Mouse (Mus musculus): Measurements from ENCODE around the gene Olfr1076. TPM values are rescaled to one million over a fixed set of nuclear protein-coding genes. Genes with fewer than 3 reads are reported as not detected.
"Not testable (repeated sequence)": the region's sequence is repeated elsewhere in the genome, so short reads cannot be mapped to it uniquely, and the experiment has no call there.

The Olfr1076 gene
- polyA plus RNA-seq (2015; fragmentation: Nextera tagmentation; extraction: Ambion mirVana): not detected in 2 replicates

GRCm38 (mm10) chr2:86508161-86508560, at the start of gene Olfr1076:
TSS of gene Olfr1076 (plus strand) at chr2:86508461.
- 88% methylated on average over 1 of the region's 1 CpGs for WGBS
- no peak for ATAC-seq (ENCODE audit: low FRiP score)
- H3K4me3 ChIP-seq: no peak within 1 kb of the TSS
- no peak within 1 kb of the TSS for H3K9ac ChIP-seq
- H3K9me3 ChIP-seq: no peaks in the 10 kb centered on the region
- H3K4me1 ChIP-seq (replicated peaks): no peaks in the 10 kb centered on the region
- no peak within 1 kb of the TSS for H3K27ac ChIP-seq
- no peak within 1 kb of the TSS for H3K4me2 ChIP-seq
- H3K36me3 ChIP-seq: no peaks in the 10 kb centered on the region
- H3K27me3 ChIP-seq: no peaks in the 10 kb centered on the region

GRCm38 (mm10) chr2:86460434-86460833, 47.8 kb upstream of the Olfr1076 start:
- Histone ChIP-seq H3K4me1 (replicated peaks) (no peaks in the 10 kb centered on the region), H3K4me3 (no peak overlapping the region), H3K4me2 (no peak overlapping the region), H3K9ac (no peak overlapping the region), H3K27ac (no peak overlapping the region), H3K9me3 (no peaks in the 10 kb centered on the region), H3K27me3 (no peaks in the 10 kb centered on the region), H3K36me3 (no peaks in the 10 kb centered on the region)
- 87% methylated on average over 1 of the region's 1 CpGs for WGBS
- ATAC-seq (ENCODE audit: low FRiP score): no peak

- H3K4me3 ChIP-seq: no peak overlapping the region
- ATAC-seq (ENCODE audit: low FRiP score): peak; percentile 71; the same call in 1 of the 2 replicates
- H3K4me1 ChIP-seq (replicated peaks): no peaks in the 10 kb centered on the region
- H3K9ac ChIP-seq: no peak overlapping the region
- H3K27ac ChIP-seq: no peak overlapping the region
- 41% methylated on average over 10 of the region's 10 CpGs for WGBS
- no peaks in the 10 kb centered on the region for H3K9me3 ChIP-seq
- no peak overlapping the region for H3K4me2 ChIP-seq
- H3K27me3 ChIP-seq: no peaks in the 10 kb centered on the region
- no peaks in the 10 kb centered on the region for H3K36me3 ChIP-seq
Observed at GRCm38 (mm10) chr2:86464442-86465109, 43.7 kb upstream of the Olfr1076 start.

GRCm38 (mm10) chr2:86487286-86487685, 21.0 kb upstream of the Olfr1076 start, which contains the start of gene Olfr228:
TSS of gene Olfr228 (minus strand) at chr2:86487386.
- H3K9ac ChIP-seq: no peak within 1 kb of the TSS
- no peak within 1 kb of the TSS for H3K4me2 ChIP-seq
- no peaks in the 10 kb centered on the region for H3K36me3 ChIP-seq
- no peaks in the 10 kb centered on the region for H3K27me3 ChIP-seq
- no peaks in the 10 kb centered on the region for H3K4me1 ChIP-seq (replicated peaks)
- ATAC-seq (ENCODE audit: low FRiP score): no peak
- no peak within 1 kb of the TSS for H3K4me3 ChIP-seq
- WGBS: 43% methylated on average over 1 of the region's 1 CpGs
- H3K27ac ChIP-seq: no peak within 1 kb of the TSS
- H3K9me3 ChIP-seq: no peaks in the 10 kb centered on the region

GRCm38 (mm10) chr2:86530991-86531390, 22.7 kb downstream of the Olfr1076 start:
- Histone ChIP-seq H3K4me3 (no peak overlapping the region), H3K9me3 (no peaks in the 10 kb centered on the region), H3K27me3 (no peaks in the 10 kb centered on the region), H3K4me1 (replicated peaks) (no peaks in the 10 kb centered on the region), H3K4me2 (no peak overlapping the region), H3K36me3 (no peaks in the 10 kb centered on the region), H3K27ac (no peak overlapping the region), H3K9ac (no peak overlapping the region)
- no peak for ATAC-seq (ENCODE audit: low FRiP score)
- WGBS: 91% methylated on average over 1 of the region's 1 CpGs

- Histone ChIP-seq H3K4me1 (replicated peaks) (no peaks in the 10 kb centered on the region), H3K4me2 (no peak within 1 kb of the TSS), H3K4me3 (no peak within 1 kb of the TSS), H3K27me3 (no peaks in the 10 kb centered on the region), H3K36me3 (no peaks in the 10 kb centered on the region), H3K9ac (no peak within 1 kb of the TSS), H3K27ac (no peak within 1 kb of the TSS), H3K9me3 (no peaks in the 10 kb centered on the region)
- 76% methylated on average over 1 of the region's 1 CpGs for WGBS
- no peak for ATAC-seq (ENCODE audit: low FRiP score)
Observed at GRCm38 (mm10) chr2:86542380-86542779, 34.1 kb downstream of the Olfr1076 start, which contains the start of gene Olfr1079. TSS of gene Olfr1079 (minus strand) at chr2:86542480.

GRCm38 (mm10) chr2:86558135-86558534, 49.9 kb downstream of the Olfr1076 start, which contains the start of gene Olfr1080:
TSS of gene Olfr1080 (minus strand) at chr2:86558235.
- not testable (repeated sequence) for H3K9ac ChIP-seq; H3K4me2 ChIP-seq; H3K27ac ChIP-seq; ATAC-seq (ENCODE audit: low FRiP score); H3K9me3 ChIP-seq; H3K4me3 ChIP-seq; H3K4me1 ChIP-seq (replicated peaks); H3K27me3 ChIP-seq; H3K36me3 ChIP-seq

Other genes starting within 250 kb of the Olfr1076 start
- gene Olfr1051, start 229.4 kb upstream of the Olfr1076 start, polyA plus RNA-seq (2015; fragmentation: Nextera tagmentation; extraction: Ambion mirVana): not detected in 2 replicates
- gene Olfr1052, start 216.0 kb upstream of the Olfr1076 start, polyA plus RNA-seq (2015; fragmentation: Nextera tagmentation; extraction: Ambion mirVana): not detected in 2 replicates
- gene Olfr1053, start 193.2 kb upstream of the Olfr1076 start, polyA plus RNA-seq (2015; fragmentation: Nextera tagmentation; extraction: Ambion mirVana): not detected in 2 replicates
- gene Olfr1054, start 173.0 kb upstream of the Olfr1076 start, polyA plus RNA-seq (2015; fragmentation: Nextera tagmentation; extraction: Ambion mirVana): not detected in 2 replicates
- gene Olfr1055, start 158.2 kb upstream of the Olfr1076 start, polyA plus RNA-seq (2015; fragmentation: Nextera tagmentation; extraction: Ambion mirVana): not detected in 2 replicates
- not detected in 2 replicates for gene Olfr1056, start 146.0 kb upstream of the Olfr1076 start, polyA plus RNA-seq (2015; fragmentation: Nextera tagmentation; extraction: Ambion mirVana)
- not detected in 2 replicates for gene Olfr1057, start 130.1 kb upstream of the Olfr1076 start, polyA plus RNA-seq (2015; fragmentation: Nextera tagmentation; extraction: Ambion mirVana)
- not detected in 2 replicates for gene Olfr1058, start 119.9 kb upstream of the Olfr1076 start, polyA plus RNA-seq (2015; fragmentation: Nextera tagmentation; extraction: Ambion mirVana)
- not detected in 2 replicates for gene Olfr1061, start 94.4 kb upstream of the Olfr1076 start, polyA plus RNA-seq (2015; fragmentation: Nextera tagmentation; extraction: Ambion mirVana)
- gene Olfr1062, start 81.7 kb upstream of the Olfr1076 start, polyA plus RNA-seq (2015; fragmentation: Nextera tagmentation; extraction: Ambion mirVana): not detected in 2 replicates
- gene Olfr1065, start 57.9 kb upstream of the Olfr1076 start, polyA plus RNA-seq (2015; fragmentation: Nextera tagmentation; extraction: Ambion mirVana): not detected in 2 replicates
- gene Olfr1066, start 52.2 kb upstream of the Olfr1076 start, polyA plus RNA-seq (2015; fragmentation: Nextera tagmentation; extraction: Ambion mirVana): not detected in 2 replicates
- not detected in 2 replicates for gene Olfr228, start 21.1 kb upstream of the Olfr1076 start, polyA plus RNA-seq (2015; fragmentation: Nextera tagmentation; extraction: Ambion mirVana)
- gene Olfr1079, start 34.0 kb downstream of the Olfr1076 start, polyA plus RNA-seq (2015; fragmentation: Nextera tagmentation; extraction: Ambion mirVana): not detected in 2 replicates
- gene Olfr1080, start 49.8 kb downstream of the Olfr1076 start, polyA plus RNA-seq (2015; fragmentation: Nextera tagmentation; extraction: Ambion mirVana): not detected in 2 replicates
- not detected in 2 replicates for gene Olfr1082, start 90.5 kb downstream of the Olfr1076 start, polyA plus RNA-seq (2015; fragmentation: Nextera tagmentation; extraction: Ambion mirVana)
- not detected in 2 replicates for gene Olfr1084, start 131.3 kb downstream of the Olfr1076 start, polyA plus RNA-seq (2015; fragmentation: Nextera tagmentation; extraction: Ambion mirVana)
- not detected in 2 replicates for gene Olfr1085, start 153.6 kb downstream of the Olfr1076 start, polyA plus RNA-seq (2015; fragmentation: Nextera tagmentation; extraction: Ambion mirVana)
- not detected in 2 replicates for gene Olfr1086, start 171.6 kb downstream of the Olfr1076 start, polyA plus RNA-seq (2015; fragmentation: Nextera tagmentation; extraction: Ambion mirVana)
- not detected in 2 replicates for gene Olfr1087, start 189.9 kb downstream of the Olfr1076 start, polyA plus RNA-seq (2015; fragmentation: Nextera tagmentation; extraction: Ambion mirVana)
- not detected in 2 replicates for gene Olfr1089, start 225.2 kb downstream of the Olfr1076 start, polyA plus RNA-seq (2015; fragmentation: Nextera tagmentation; extraction: Ambion mirVana)

Data from hindbrain, embryonic 13.5 days (tissue).